Mouse (Mus musculus) liver, embryonic 14.5 days (tissue): ENCODE measurements around the gene Gm28230. TPM values are rescaled to one million over a fixed set of nuclear protein-coding genes. Genes with fewer than 3 reads are reported as not detected.

Experiments used
- ATAC-seq: fragments of 200-750 bp; cut with Nextera tagmentation; 2 replicates; pipeline ENCODE4 v1.8.0; 2017; ENCODE audit warnings: moderate number of reproducible peaks, mild to moderate bottlenecking, moderate library complexity; ENCODE audit not compliant: insufficient read depth
- DNase-seq, 3 experiments: peaks; one replicate each; pipeline ENCODE4 v3.0.0-alpha.2; 2012 to 2013; ENCODE audit warnings: low read depth in 3 of 3, low spot score in 3 of 3
- H3K27ac ChIP-seq: fragments of 300-500 bp; sonication (generic); 2 replicates; pipeline ENCODE4 v1.5.1; 2014; ENCODE audit warnings: moderate library complexity, mild to moderate bottlenecking, control low read depth, inconsistent platforms
- H3K27me3 ChIP-seq: fragments of 300-500 bp; sonication (generic); 2 replicates; pipeline ENCODE4 v1.6.1; 2014; ENCODE audit warnings: mild to moderate bottlenecking, low read length, moderate library complexity; ENCODE audit not compliant: control insufficient read depth, insufficient read depth
- H3K36me3 ChIP-seq: fragments of 300-500 bp; sonication (generic); replicated peaks from 2 replicates; pipeline ENCODE4 v1.6.1; 2014; ENCODE audit warnings: low read depth; ENCODE audit not compliant: control insufficient read depth, insufficient read depth
- H3K4me1 ChIP-seq, 2 experiments: fragments of 200-500 bp in 1 of 2; fragments of 300-500 bp in 1 of 2; sonication (generic) in 1 of 2; replicated peaks; 2 replicates each; pipeline ENCODE4 v1.6.1; 2012 to 2014; ENCODE audit warnings: antibody characterized with exemption in 1 of 2, inconsistent platforms in 1 of 2, low read length in 1 of 2; ENCODE audit not compliant: control insufficient read depth in 2 of 2, insufficient read depth in 2 of 2
- H3K4me2 ChIP-seq: fragments of 300-500 bp; sonication (generic); 2 replicates; pipeline ENCODE4 v1.6.1; 2014; ENCODE audit warnings: low read depth, mild to moderate bottlenecking, control low read depth, moderate library complexity
- H3K4me3 ChIP-seq, 2 experiments: fragments of 200-500 bp in 1 of 2; fragments of 300-500 bp in 1 of 2; sonication (generic) in 1 of 2; 2 replicates each; pipeline ENCODE4 v1.5.1; 2012 to 2014; ENCODE audit warnings: low read depth in 2 of 2, low read length in 2 of 2, mild to moderate bottlenecking in 2 of 2, control low read depth in 1 of 2, inconsistent platforms in 1 of 2, moderate library complexity in 1 of 2; ENCODE audit not compliant: insufficient read depth in 1 of 2
- H3K9ac ChIP-seq: fragments of 300-500 bp; sonication (generic); replicated peaks from 2 replicates; pipeline ENCODE4 v1.6.1; 2014; ENCODE audit warnings: mild to moderate bottlenecking, control low read depth, moderate library complexity
- H3K9me3 ChIP-seq: fragments of 300-500 bp; sonication (generic); 2 replicates; pipeline ENCODE4 v1.6.1; 2016; ENCODE audit warnings: low read length, mixed read lengths; ENCODE audit not compliant: control insufficient read depth
- CTCF ChIP-seq: IDR thresholded peaks from 2 replicates; pipeline ENCODE4 v1.5.1; 2016; ENCODE audit warnings: antibody characterized with exemption, low read depth, control low read depth
- EP300 ChIP-seq: IDR thresholded peaks from 2 replicates; pipeline ENCODE4 v1.6.1; 2016; ENCODE audit warnings: antibody characterized with exemption, low read depth
- WGBS: fragments of 180-500 bp; shearing (Covaris S2); extraction: QIAGEN DNeasy Blood & Tissue Kit; methylation state at CpG from one replicate; pipeline ENCODE4 v1.1.7; 2014; ENCODE audit not compliant: insufficient replicate concordance; 5-methylcytosine and 5-hydroxymethylcytosine counted together
- polyA plus RNA-seq, 2 experiments: library from polyadenylated mRNA; depleted of rRNA in 1 of 2; stranded (reverse) in 1 of 2; unstranded in 1 of 2; fragments of >200 nt; fragmentation: Nextera tagmentation in 1 of 2; extraction: Ambion mirVana in 1 of 2; gene quantifications; 2 replicates each; pipeline versions ENCODE4 v1.2.1 to v1.2.3; 2012 to 2014

Gm28230 gene
- polyA plus RNA-seq, 2 experiments = not detected

DNA sequence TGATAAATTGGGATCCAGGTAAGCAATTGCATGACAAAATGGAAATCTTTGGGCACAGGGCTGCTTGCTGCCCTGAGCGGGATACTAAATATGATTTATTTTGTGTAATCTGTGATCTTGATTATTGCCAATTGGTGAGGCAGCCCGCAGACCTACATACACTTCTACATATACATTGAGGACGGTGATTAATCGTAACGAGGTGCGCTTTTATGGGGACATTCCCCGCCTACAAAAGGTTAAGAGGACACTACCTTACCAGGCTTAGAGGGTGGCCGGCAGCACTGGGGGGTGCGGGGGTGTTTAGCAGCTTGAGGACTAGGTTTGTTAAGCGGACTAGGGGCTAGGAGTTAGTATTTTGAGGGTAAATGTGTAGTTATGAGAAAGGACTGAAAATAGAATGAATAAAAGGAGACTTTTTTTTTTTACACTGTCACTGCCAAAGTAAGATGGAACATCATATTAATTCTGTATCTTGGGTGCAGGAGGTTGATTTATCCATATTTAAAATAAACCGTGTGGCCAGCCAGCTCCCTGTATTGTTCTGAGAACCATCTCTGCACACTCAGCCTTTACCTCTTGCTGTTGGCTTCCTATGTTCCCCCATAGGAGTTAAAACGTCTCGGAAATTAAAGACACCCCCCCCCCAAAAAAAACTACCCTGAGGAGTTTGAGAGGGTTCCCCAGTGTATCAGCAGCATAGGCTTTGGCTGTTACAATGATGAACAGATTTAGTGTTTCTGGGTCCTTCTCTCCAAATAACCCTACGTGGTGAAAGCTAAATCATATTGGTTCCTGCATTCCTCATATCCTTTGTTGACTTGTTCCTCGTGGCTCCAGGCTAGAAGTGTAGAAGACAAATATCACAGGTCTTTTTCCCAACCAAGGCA is 10.4 kb downstream of the Gm28230 start:
- H3K9ac ChIP-seq = no peak overlapping the region
- ATAC-seq (no peak), DNase-seq (no peak)
- H3K4me1 ChIP-seq = no peaks in the 10 kb centered on the region
- H3K9me3 ChIP-seq = no peaks in the 10 kb centered on the region
- H3K27me3 ChIP-seq = peaks cover 98% of the 10 kb centered on the region
- WGBS = 10% methylated on average over 15 of the region's 15 CpGs
- H3K36me3 ChIP-seq = no peaks in the 10 kb centered on the region
- no peak overlapping the region for H3K27ac ChIP-seq
- no peak for TF ChIP-seq EP300
- TF ChIP-seq CTCF = no peak
- no peak overlapping the region for H3K4me3 ChIP-seq
- H3K4me2 ChIP-seq = no peak overlapping the region

DNA sequence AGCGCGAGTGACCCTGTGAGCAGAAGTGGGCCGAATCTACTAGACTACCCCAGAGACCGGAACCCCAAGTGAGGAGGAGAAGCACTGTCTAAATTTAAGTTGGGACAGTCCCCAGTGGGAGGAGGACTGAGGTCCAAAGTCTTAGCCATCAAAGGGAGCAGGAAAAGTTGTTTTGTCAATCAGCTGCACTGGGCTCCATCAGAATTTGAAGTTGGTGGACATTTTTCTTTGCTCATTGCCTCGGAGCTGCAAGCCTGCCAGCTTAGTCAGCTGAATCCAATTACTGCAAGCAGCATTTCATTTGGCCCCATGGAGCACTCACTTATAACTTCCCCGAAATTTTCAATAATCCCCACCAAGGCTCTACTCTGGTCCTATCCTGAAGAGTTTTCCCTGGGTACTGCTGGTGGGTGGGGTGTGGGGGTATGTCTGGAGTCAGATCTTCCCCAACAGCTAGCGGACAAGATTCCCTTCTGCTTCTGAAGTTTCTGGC is 11.1 kb downstream of the Gm28230 start:
- TF ChIP-seq CTCF (no peak), EP300 (no peak)
- 18% methylated on average over 7 of the region's 7 CpGs for whole genome bisulfite sequencing
- no peaks in the 10 kb centered on the region for H3K36me3 ChIP-seq
- H3K9ac ChIP-seq = no peak overlapping the region
- H3K27ac ChIP-seq = no peak overlapping the region
- peaks cover 94% of the 10 kb centered on the region for H3K27me3 ChIP-seq
- H3K4me3 ChIP-seq = no peak overlapping the region
- DNase-seq (no peak), ATAC-seq (no peak)
- no peak overlapping the region for H3K4me2 ChIP-seq
- H3K9me3 ChIP-seq = no peaks in the 10 kb centered on the region
- H3K4me1 ChIP-seq = no peaks in the 10 kb centered on the region

DNA sequence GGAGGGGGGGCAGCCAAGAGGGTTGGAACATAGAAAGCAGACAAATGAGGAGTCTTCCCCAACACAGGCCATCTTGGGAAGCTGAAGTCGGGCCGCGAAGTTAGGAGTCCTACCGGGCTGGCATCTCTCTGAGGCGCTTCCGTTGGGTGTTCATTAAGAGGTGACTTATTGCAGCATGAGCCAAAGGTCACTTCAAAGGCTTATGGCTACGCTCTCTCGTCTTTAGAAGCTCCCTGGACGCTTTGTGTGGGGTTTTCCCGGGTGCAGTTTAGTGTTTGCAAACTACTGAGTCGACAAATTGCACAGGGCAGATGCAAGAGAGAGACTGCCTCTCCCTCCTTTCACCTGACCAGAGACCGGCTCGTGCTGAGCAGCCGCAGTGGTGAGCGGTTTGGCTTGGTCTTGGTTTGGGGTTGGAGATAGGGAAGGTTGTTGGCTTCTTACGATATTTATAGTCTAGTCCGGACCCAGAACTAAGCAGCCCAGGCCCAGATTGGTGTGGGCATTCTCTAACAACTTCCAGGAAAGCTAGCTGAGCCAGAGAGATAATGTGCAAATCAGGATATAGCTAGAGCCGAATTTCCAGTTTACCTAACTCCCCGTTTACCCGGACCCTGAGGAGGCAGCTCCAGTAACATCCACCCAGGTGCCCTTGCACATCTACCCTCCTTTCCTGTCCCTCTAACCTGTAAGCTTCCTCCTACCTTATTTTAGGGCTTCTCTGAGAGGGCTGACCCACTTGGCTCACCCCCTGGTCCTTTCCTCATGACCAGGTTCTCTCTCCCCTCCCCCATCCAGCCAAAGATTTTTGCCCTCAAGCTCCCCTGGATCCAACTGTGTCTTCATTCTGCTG is 12.3 kb downstream of the Gm28230 start:
- Histone ChIP-seq H3K9ac (no peak overlapping the region), H3K27ac (no peak overlapping the region), H3K4me2 (no peak overlapping the region), H3K27me3 (peaks cover 90% of the 10 kb centered on the region), H3K4me3 (no peak overlapping the region), H3K9me3 (no peaks in the 10 kb centered on the region), H3K4me1 (no peaks in the 10 kb centered on the region), H3K36me3 (no peaks in the 10 kb centered on the region)
- 3% methylated on average over 20 of the region's 20 CpGs for WGBS
- DNase-seq = no peak
- TF ChIP-seq EP300 = no peak
- no peak for TF ChIP-seq CTCF
- no peak for ATAC-seq

DNA sequence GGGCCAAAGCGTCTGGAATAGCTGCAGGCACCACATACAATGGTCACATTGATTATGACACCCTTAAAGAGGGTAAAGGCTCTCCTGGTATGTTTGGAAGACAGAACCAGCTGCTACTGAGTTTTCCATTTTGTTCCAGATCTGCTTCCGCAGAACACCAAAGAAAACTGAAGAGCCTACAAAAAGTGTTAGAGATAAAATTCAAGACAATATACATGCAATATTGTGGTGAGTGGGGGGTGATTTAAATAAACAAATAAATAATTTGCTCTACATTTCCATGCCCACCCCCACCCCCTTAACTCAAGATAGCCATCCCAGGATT is 12.9 kb downstream of the Gm28230 start:
- no peak overlapping the region for H3K27ac ChIP-seq
- ATAC-seq = no peak
- no peaks in the 10 kb centered on the region for H3K9me3 ChIP-seq
- TF ChIP-seq CTCF (no peak), EP300 (no peak)
- H3K4me2 ChIP-seq = no peak overlapping the region
- H3K9ac ChIP-seq = no peak overlapping the region
- H3K27me3 ChIP-seq = peaks cover 90% of the 10 kb centered on the region
- no peaks in the 10 kb centered on the region for H3K36me3 ChIP-seq
- H3K4me3 ChIP-seq = no peak overlapping the region
- WGBS = 20% methylated on average over 2 of the region's 2 CpGs
- H3K4me1 ChIP-seq = no peaks in the 10 kb centered on the region
- DNase-seq = no peak

DNA sequence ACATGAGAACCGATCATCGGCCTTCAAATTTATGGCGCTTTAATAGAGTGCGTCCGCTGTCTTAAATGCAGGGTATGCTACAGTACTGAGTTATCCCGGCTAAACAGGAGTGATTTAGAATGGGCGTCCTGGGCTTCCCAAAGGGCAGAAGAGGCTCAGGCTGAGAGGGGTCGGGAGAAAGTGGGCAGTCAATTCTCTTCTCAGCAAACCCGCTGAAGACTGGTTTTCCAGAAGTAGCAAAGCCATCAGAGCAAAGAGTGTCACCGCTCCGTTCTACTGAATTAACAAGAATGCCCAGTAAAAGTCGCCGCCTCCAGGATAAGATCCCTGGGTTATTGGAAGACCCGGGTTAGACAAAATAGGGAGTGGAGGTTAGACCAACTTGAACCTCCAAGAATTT is 13.3 kb downstream of the Gm28230 start:
- Histone ChIP-seq H3K27me3 (peaks cover 90% of the 10 kb centered on the region), H3K4me2 (no peak overlapping the region), H3K4me3 (no peak overlapping the region), H3K9ac (no peak overlapping the region), H3K27ac (no peak overlapping the region), H3K36me3 (no peaks in the 10 kb centered on the region), H3K9me3 (no peaks in the 10 kb centered on the region), H3K4me1 (no peaks in the 10 kb centered on the region)
- TF ChIP-seq EP300 (no peak), CTCF (no peak)
- ATAC-seq (no peak), DNase-seq (no peak)
- 6% methylated on average over 14 of the region's 14 CpGs for WGBS
